Mouse (Mus musculus): ENCODE data around the gene Zbtb4. TPM values are rescaled to one million over a fixed set of nuclear protein-coding genes. Genes with fewer than 3 reads are reported as not detected.

Gene Zbtb4
- polyA plus RNA-seq, 1 experiment: 3.6 TPM

GRCm38 (mm10) chr11:69754233-69754632 is 11.5 kb upstream of the Zbtb4 start:
- no peaks in the 10 kb centered on the region for H3K27me3 ChIP-seq (ENCODE audit: control insufficient read depth, insufficient read depth, low read length, poor library complexity, severe bottlenecking)
- H3K4me1 ChIP-seq (ENCODE audit: control insufficient read depth, insufficient read depth, low read length): peaks cover 2% of the 10 kb centered on the region
- H3K9me3 ChIP-seq (replicated peaks; ENCODE audit: control insufficient read depth, insufficient read depth, low read length, poor library complexity, severe bottlenecking): no peaks in the 10 kb centered on the region
- H3K4me3 ChIP-seq (ENCODE audit: low read depth, low read length): no peak overlapping the region
- no peak overlapping the region for H3K27ac ChIP-seq (ENCODE audit: insufficient read depth, low read length)
- peaks cover 15% of the 10 kb centered on the region for H3K36me3 ChIP-seq (ENCODE audit: control insufficient read depth, insufficient read depth, low read length, poor library complexity, severe bottlenecking)
- no peak for TF ChIP-seq EP300 (IDR thresholded peaks at IDR 0.05; ENCODE audit: insufficient read depth, low read depth, low read length)
- no peak for TF ChIP-seq CTCF (IDR thresholded peaks at IDR 0.05; ENCODE audit: low read depth, low read length)
- TF ChIP-seq POLR2A (IDR thresholded peaks at IDR 0.05; ENCODE audit: insufficient read depth, low read length): no peak
- H3K9ac ChIP-seq (ENCODE audit: low read depth, poor library complexity, severe bottlenecking): no peak overlapping the region; the same call in 1 of the 2 replicates

GRCm38 (mm10) chr11:69754701-69755100 is 11.0 kb upstream of the Zbtb4 start:
- TF ChIP-seq EP300 (IDR thresholded peaks at IDR 0.05; ENCODE audit: insufficient read depth, low read depth, low read length) (no peak), POLR2A (IDR thresholded peaks at IDR 0.05; ENCODE audit: insufficient read depth, low read length) (no peak), CTCF (IDR thresholded peaks at IDR 0.05; ENCODE audit: low read depth, low read length) (no peak)
- H3K4me3 ChIP-seq (ENCODE audit: low read depth, low read length): no peak overlapping the region
- no peaks in the 10 kb centered on the region for H3K27me3 ChIP-seq (ENCODE audit: control insufficient read depth, insufficient read depth, low read length, poor library complexity, severe bottlenecking)
- H3K9me3 ChIP-seq (replicated peaks; ENCODE audit: control insufficient read depth, insufficient read depth, low read length, poor library complexity, severe bottlenecking): no peaks in the 10 kb centered on the region
- H3K4me1 ChIP-seq (ENCODE audit: control insufficient read depth, insufficient read depth, low read length): peaks cover 2% of the 10 kb centered on the region
- no peak overlapping the region for H3K9ac ChIP-seq (ENCODE audit: low read depth, poor library complexity, severe bottlenecking)
- H3K36me3 ChIP-seq (ENCODE audit: control insufficient read depth, insufficient read depth, low read length, poor library complexity, severe bottlenecking): peaks cover 11% of the 10 kb centered on the region
- no peak overlapping the region for H3K27ac ChIP-seq (ENCODE audit: insufficient read depth, low read length)

GRCm38 (mm10) chr11:69757303-69758089 is 8.2 kb upstream of the Zbtb4 start:
- Histone ChIP-seq H3K9me3 (replicated peaks; ENCODE audit: control insufficient read depth, insufficient read depth, low read length, poor library complexity, severe bottlenecking) (no peaks in the 10 kb centered on the region), H3K27me3 (ENCODE audit: control insufficient read depth, insufficient read depth, low read length, poor library complexity, severe bottlenecking) (no peaks in the 10 kb centered on the region), H3K36me3 (ENCODE audit: control insufficient read depth, insufficient read depth, low read length, poor library complexity, severe bottlenecking) (peaks cover 10% of the 10 kb centered on the region), H3K27ac (ENCODE audit: insufficient read depth, low read length) (peak overlapping the region; percentile 49), H3K4me3 (ENCODE audit: low read depth, low read length) (peak overlapping the region; percentile 92), H3K4me1 (ENCODE audit: control insufficient read depth, insufficient read depth, low read length) (peaks cover 3% of the 10 kb centered on the region), H3K9ac (ENCODE audit: low read depth, poor library complexity, severe bottlenecking) (peak overlapping the region; percentile 87)
- TF ChIP-seq POLR2A (IDR thresholded peaks at IDR 0.05; ENCODE audit: insufficient read depth, low read length) (no peak), CTCF (IDR thresholded peaks at IDR 0.05; ENCODE audit: low read depth, low read length) (no peak), EP300 (IDR thresholded peaks at IDR 0.05; ENCODE audit: insufficient read depth, low read depth, low read length) (no peak)

- no peaks in the 10 kb centered on the region for H3K9me3 ChIP-seq (replicated peaks; ENCODE audit: control insufficient read depth, insufficient read depth, low read length, poor library complexity, severe bottlenecking)
- TF ChIP-seq EP300 (IDR thresholded peaks at IDR 0.05; ENCODE audit: insufficient read depth, low read depth, low read length) (no peak), CTCF (IDR thresholded peaks at IDR 0.05; ENCODE audit: low read depth, low read length) (no peak), POLR2A (IDR thresholded peaks at IDR 0.05; ENCODE audit: insufficient read depth, low read length) (no peak)
- peaks cover 3% of the 10 kb centered on the region for H3K4me1 ChIP-seq (ENCODE audit: control insufficient read depth, insufficient read depth, low read length)
- peak overlapping the region; percentile 65 for H3K27ac ChIP-seq (ENCODE audit: insufficient read depth, low read length)
- H3K9ac ChIP-seq (ENCODE audit: low read depth, poor library complexity, severe bottlenecking): peak overlapping the region; percentile 87
- H3K36me3 ChIP-seq (ENCODE audit: control insufficient read depth, insufficient read depth, low read length, poor library complexity, severe bottlenecking): peaks cover 4% of the 10 kb centered on the region
- H3K27me3 ChIP-seq (ENCODE audit: control insufficient read depth, insufficient read depth, low read length, poor library complexity, severe bottlenecking): no peaks in the 10 kb centered on the region
- H3K4me3 ChIP-seq (ENCODE audit: low read depth, low read length): peak overlapping the region; percentile 92
Observed at GRCm38 (mm10) chr11:69758090-69758456, 7.6 kb upstream of the Zbtb4 start.

- TF ChIP-seq EP300 (IDR thresholded peaks at IDR 0.05; ENCODE audit: insufficient read depth, low read depth, low read length) (0 out of 2 replicates have a peak, but pooled peaks have one; percentile 43), POLR2A (IDR thresholded peaks at IDR 0.05; ENCODE audit: insufficient read depth, low read length) (peak; percentile 100), CTCF (IDR thresholded peaks at IDR 0.05; ENCODE audit: low read depth, low read length) (no peak)
- Histone ChIP-seq H3K27me3 (ENCODE audit: control insufficient read depth, insufficient read depth, low read length, poor library complexity, severe bottlenecking) (no peaks in the 10 kb centered on the region), H3K4me3 (ENCODE audit: low read depth, low read length) (peak within 1 kb of the TSS; percentile 92), H3K36me3 (ENCODE audit: control insufficient read depth, insufficient read depth, low read length, poor library complexity, severe bottlenecking) (peaks cover 4% of the 10 kb centered on the region), H3K4me1 (ENCODE audit: control insufficient read depth, insufficient read depth, low read length) (peaks cover 3% of the 10 kb centered on the region), H3K27ac (ENCODE audit: insufficient read depth, low read length) (peak within 1 kb of the TSS; percentile 96), H3K9me3 (replicated peaks; ENCODE audit: control insufficient read depth, insufficient read depth, low read length, poor library complexity, severe bottlenecking) (no peaks in the 10 kb centered on the region), H3K9ac (ENCODE audit: low read depth, poor library complexity, severe bottlenecking) (peak within 1 kb of the TSS; percentile 87)
Observed at GRCm38 (mm10) chr11:69758478-69758970, 7.2 kb upstream of the Zbtb4 start, which contains the start of gene Polr2a. TSS of gene Polr2a (minus strand) at chr11:69758637.

Measured in ES-Bruce4 (cell line).